Mouse (Mus musculus): Measurements from ENCODE around the gene Ifrd2. TPM values are rescaled to one million over a fixed set of nuclear protein-coding genes. Genes with fewer than 3 reads are reported as not detected.

Ifrd2 gene
- polyA plus RNA-seq, 1 experiment, result 45.3 TPM

DNA sequence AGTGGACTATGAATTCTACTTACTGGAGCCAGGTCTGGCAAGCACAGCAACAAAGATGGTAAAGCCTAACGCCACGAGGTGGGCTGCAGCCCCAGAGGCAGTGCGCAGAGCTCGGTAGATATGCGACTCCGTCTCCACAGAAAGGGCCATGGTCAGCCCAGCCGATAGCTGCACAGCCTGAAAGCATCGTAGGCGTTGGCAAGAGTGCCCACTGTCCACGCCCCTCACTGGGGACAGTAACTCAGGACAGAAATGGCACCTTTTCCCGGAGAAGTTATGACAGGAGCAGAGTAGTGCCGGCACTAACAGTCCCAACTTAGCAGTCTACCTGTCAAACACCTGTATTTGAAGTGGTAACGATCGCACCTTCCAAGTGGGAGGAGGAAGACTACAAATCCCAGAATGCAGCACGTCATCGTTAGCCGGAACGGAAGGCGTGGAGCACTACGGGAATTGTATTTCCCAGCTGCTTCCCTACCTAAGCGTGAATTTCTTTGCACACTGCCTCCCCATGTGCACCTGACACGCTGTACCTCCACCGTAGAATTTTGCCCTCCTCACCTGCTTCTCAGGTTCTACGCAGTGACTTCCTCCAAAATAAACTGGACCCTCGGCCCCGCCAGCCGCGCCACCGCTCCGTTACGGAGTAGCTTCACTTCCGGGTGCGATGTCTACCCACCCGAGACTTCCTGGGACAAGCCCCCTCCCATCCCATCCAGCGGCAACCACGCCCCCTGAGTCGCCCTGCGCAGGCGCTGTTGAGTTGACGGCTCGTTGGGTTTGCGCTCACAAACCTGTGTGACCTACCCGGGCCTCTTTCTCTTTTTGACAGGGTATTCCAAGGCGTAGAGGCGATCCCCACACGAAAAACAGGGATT, 45.7 kb upstream of the Ifrd2 start, which contains the start of the genes Cyb561d2 and Nprl2:
TSS of gene Cyb561d2 (minus strand) at position 720 of the 878 bp plus-strand sequence.
TSS of gene Nprl2 (plus strand) at position 753 of the 878 bp plus-strand sequence.
- Histone ChIP-seq H3K4me3 (ENCODE audit: low read depth, low read length) (peak within 1 kb of the TSS; percentile 98), H3K36me3 (ENCODE audit: control insufficient read depth, insufficient read depth, low read length, poor library complexity, severe bottlenecking) (peaks cover 10% of the 10 kb centered on the region), H3K27me3 (ENCODE audit: control insufficient read depth, insufficient read depth, low read length, poor library complexity, severe bottlenecking) (no peaks in the 10 kb centered on the region), H3K4me1 (ENCODE audit: control insufficient read depth, insufficient read depth, low read length) (no peaks in the 10 kb centered on the region), H3K9ac (ENCODE audit: low read depth, poor library complexity, severe bottlenecking) (peak within 1 kb of the TSS; percentile 60), H3K9me3 (replicated peaks; ENCODE audit: control insufficient read depth, insufficient read depth, low read length, poor library complexity, severe bottlenecking) (no peaks in the 10 kb centered on the region), H3K27ac (ENCODE audit: insufficient read depth, low read length) (no peak within 1 kb of the TSS)
- no peak for TF ChIP-seq CTCF (IDR thresholded peaks at IDR 0.05; ENCODE audit: low read depth, low read length)
- no peak for TF ChIP-seq POLR2A (IDR thresholded peaks at IDR 0.05; ENCODE audit: insufficient read depth, low read length)
- TF ChIP-seq EP300 (IDR thresholded peaks at IDR 0.05; ENCODE audit: insufficient read depth, low read depth, low read length), result no peak

DNA sequence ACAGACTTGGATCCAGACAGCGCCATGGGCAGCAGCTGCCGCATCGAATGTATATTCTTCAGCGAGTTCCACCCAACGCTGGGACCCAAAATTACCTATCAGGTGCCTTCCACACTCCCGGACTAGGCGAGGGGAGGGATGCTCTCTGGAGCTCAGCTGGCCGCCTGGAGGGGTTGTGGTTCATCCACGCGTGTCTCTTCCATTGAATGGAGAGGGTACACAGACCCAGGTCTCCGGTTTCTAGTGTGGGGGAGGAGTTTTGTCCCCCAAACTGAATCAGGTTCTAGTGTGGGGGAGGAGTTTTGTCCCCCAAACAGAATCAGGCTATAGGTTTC, 45.1 kb upstream of the Ifrd2 start:
- TF ChIP-seq EP300 (IDR thresholded peaks at IDR 0.05; ENCODE audit: insufficient read depth, low read depth, low read length), result no peak
- TF ChIP-seq CTCF (IDR thresholded peaks at IDR 0.05; ENCODE audit: low read depth, low read length), result no peak
- TF ChIP-seq POLR2A (IDR thresholded peaks at IDR 0.05; ENCODE audit: insufficient read depth, low read length), result no peak
- H3K4me1 ChIP-seq (ENCODE audit: control insufficient read depth, insufficient read depth, low read length), result no peaks in the 10 kb centered on the region

DNA sequence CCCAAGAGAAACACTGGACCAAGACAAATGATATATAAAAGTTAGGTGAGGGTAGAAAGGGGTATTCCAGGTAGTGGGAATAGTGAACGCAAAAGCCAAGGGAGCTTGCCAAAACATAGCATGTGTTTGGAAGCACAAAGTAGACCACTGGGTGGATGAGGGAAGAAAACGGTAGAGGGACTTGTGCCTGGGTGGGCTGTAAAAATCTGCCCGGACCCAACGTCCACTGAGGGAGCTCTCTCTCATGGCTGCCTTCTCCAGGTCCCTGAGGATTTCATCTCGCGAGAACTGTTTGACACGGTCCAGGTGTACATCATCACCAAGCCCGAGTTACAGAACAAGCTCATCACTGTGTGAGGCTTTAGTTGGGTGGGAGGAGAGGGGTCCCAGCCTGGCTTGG, 44.7 kb upstream of the Ifrd2 start:
- Histone ChIP-seq H3K9me3 (replicated peaks; ENCODE audit: control insufficient read depth, insufficient read depth, low read length, poor library complexity, severe bottlenecking) (no peaks in the 10 kb centered on the region), H3K27me3 (ENCODE audit: control insufficient read depth, insufficient read depth, low read length, poor library complexity, severe bottlenecking) (no peaks in the 10 kb centered on the region), H3K27ac (ENCODE audit: insufficient read depth, low read length) (no peak overlapping the region), H3K4me1 (ENCODE audit: control insufficient read depth, insufficient read depth, low read length) (no peaks in the 10 kb centered on the region), H3K36me3 (ENCODE audit: control insufficient read depth, insufficient read depth, low read length, poor library complexity, severe bottlenecking) (peaks cover 10% of the 10 kb centered on the region), H3K9ac (ENCODE audit: low read depth, poor library complexity, severe bottlenecking) (peak overlapping the region; percentile 60), H3K4me3 (ENCODE audit: low read depth, low read length) (peak overlapping the region; percentile 98)
- TF ChIP-seq EP300 (IDR thresholded peaks at IDR 0.05; ENCODE audit: insufficient read depth, low read depth, low read length), result no peak
- no peak for TF ChIP-seq CTCF (IDR thresholded peaks at IDR 0.05; ENCODE audit: low read depth, low read length)
- TF ChIP-seq POLR2A (IDR thresholded peaks at IDR 0.05; ENCODE audit: insufficient read depth, low read length), result no peak

More for the DNA sequence above, 45.1 kb upstream of the Ifrd2 start:
- peaks cover 10% of the 10 kb centered on the region for H3K36me3 ChIP-seq (ENCODE audit: control insufficient read depth, insufficient read depth, low read length, poor library complexity, severe bottlenecking)
- no peaks in the 10 kb centered on the region for H3K9me3 ChIP-seq (replicated peaks; ENCODE audit: control insufficient read depth, insufficient read depth, low read length, poor library complexity, severe bottlenecking)
- no peaks in the 10 kb centered on the region for H3K27me3 ChIP-seq (ENCODE audit: control insufficient read depth, insufficient read depth, low read length, poor library complexity, severe bottlenecking)
- peak overlapping the region; percentile 60 for H3K9ac ChIP-seq (ENCODE audit: low read depth, poor library complexity, severe bottlenecking)
- H3K27ac ChIP-seq (ENCODE audit: insufficient read depth, low read length), result no peak overlapping the region
- H3K4me3 ChIP-seq (ENCODE audit: low read depth, low read length), result peak overlapping the region; percentile 98

DNA sequence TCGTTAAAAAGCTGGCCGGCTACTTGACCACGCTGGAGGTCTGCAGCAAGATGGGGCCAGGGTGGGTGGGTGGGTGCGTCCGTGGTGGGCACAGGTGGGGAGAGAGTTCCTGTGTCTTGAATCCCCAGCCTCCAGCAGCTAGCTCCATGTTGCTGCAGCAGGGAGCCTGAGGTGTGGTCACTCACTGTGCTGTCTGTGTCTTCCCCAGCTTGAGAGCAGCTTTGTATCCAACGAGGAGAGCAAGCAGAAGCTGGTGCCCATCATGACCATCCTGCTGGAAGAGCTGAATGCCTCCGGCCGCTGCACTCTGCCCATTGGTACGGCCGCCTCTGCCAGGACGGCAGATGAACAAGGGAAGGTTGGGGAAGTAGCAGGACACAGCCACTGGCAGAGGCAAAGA, 44.1 kb upstream of the Ifrd2 start:
- Histone ChIP-seq H3K9ac (ENCODE audit: low read depth, poor library complexity, severe bottlenecking) (no peak overlapping the region), H3K27me3 (ENCODE audit: control insufficient read depth, insufficient read depth, low read length, poor library complexity, severe bottlenecking) (no peaks in the 10 kb centered on the region), H3K4me3 (ENCODE audit: low read depth, low read length) (no peak overlapping the region), H3K36me3 (ENCODE audit: control insufficient read depth, insufficient read depth, low read length, poor library complexity, severe bottlenecking) (peaks cover 6% of the 10 kb centered on the region; the same call in 1 of the 2 replicates), H3K9me3 (replicated peaks; ENCODE audit: control insufficient read depth, insufficient read depth, low read length, poor library complexity, severe bottlenecking) (no peaks in the 10 kb centered on the region), H3K4me1 (ENCODE audit: control insufficient read depth, insufficient read depth, low read length) (no peaks in the 10 kb centered on the region), H3K27ac (ENCODE audit: insufficient read depth, low read length) (no peak overlapping the region)
- no peak for TF ChIP-seq POLR2A (IDR thresholded peaks at IDR 0.05; ENCODE audit: insufficient read depth, low read length)
- no peak for TF ChIP-seq CTCF (IDR thresholded peaks at IDR 0.05; ENCODE audit: low read depth, low read length)
- TF ChIP-seq EP300 (IDR thresholded peaks at IDR 0.05; ENCODE audit: insufficient read depth, low read depth, low read length), result no peak

DNA sequence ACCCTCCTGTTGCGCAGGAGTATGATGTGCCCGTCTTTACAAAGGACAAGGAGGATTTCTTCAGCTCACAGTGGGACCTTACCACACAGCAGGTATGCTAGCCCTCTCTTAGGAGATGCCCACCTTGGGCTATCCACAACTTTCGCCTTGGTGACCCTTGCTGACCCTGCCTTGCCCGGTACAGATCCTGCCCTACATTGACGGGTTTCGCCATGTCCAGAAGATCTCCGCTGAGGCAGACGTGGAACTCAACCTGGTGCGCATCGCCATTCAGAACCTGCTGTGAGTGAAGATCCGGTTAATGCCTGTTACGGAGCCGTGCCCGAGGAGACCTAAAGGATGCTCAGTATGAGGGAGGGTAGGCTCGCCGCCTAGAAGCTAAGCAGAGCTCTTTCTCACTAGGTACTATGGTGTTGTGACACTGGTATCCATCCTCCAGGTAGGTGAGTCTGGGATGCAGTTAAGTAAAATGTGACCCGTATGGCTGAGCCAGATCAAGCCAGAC, 43.2 kb upstream of the Ifrd2 start:
- no peak overlapping the region for H3K4me3 ChIP-seq (ENCODE audit: low read depth, low read length)
- TF ChIP-seq CTCF (IDR thresholded peaks at IDR 0.05; ENCODE audit: low read depth, low read length) (no peak), EP300 (IDR thresholded peaks at IDR 0.05; ENCODE audit: insufficient read depth, low read depth, low read length) (no peak), POLR2A (IDR thresholded peaks at IDR 0.05; ENCODE audit: insufficient read depth, low read length) (no peak)
- H3K4me1 ChIP-seq (ENCODE audit: control insufficient read depth, insufficient read depth, low read length), result no peaks in the 10 kb centered on the region
- no peaks in the 10 kb centered on the region for H3K9me3 ChIP-seq (replicated peaks; ENCODE audit: control insufficient read depth, insufficient read depth, low read length, poor library complexity, severe bottlenecking)
- H3K27me3 ChIP-seq (ENCODE audit: control insufficient read depth, insufficient read depth, low read length, poor library complexity, severe bottlenecking), result no peaks in the 10 kb centered on the region
- H3K27ac ChIP-seq (ENCODE audit: insufficient read depth, low read length), result no peak overlapping the region
- no peaks in the 10 kb centered on the region for H3K36me3 ChIP-seq (ENCODE audit: control insufficient read depth, insufficient read depth, low read length, poor library complexity, severe bottlenecking)
- H3K9ac ChIP-seq (ENCODE audit: low read depth, poor library complexity, severe bottlenecking), result no peak overlapping the region

DNA sequence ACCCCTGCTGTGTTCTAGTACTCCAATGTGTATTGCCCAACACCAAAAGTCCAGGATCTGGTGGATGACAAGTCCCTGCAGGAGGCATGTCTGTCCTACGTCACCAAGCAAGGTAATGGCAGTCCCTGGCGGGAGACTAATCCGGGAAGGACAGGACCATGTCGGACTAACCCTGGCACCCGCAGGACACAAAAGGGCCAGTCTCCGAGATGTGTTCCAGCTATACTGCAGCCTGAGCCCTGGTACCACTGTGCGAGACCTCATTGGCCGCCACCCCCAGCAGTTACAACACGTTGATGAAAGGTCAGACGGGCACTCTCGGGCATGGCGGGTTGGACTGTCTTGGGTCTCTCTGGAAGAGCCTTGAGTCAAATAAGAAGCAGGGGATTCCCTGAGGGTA, 42.7 kb upstream of the Ifrd2 start:
- Histone ChIP-seq H3K4me3 (ENCODE audit: low read depth, low read length) (no peak overlapping the region), H3K27me3 (ENCODE audit: control insufficient read depth, insufficient read depth, low read length, poor library complexity, severe bottlenecking) (no peaks in the 10 kb centered on the region), H3K36me3 (ENCODE audit: control insufficient read depth, insufficient read depth, low read length, poor library complexity, severe bottlenecking) (no peaks in the 10 kb centered on the region), H3K9ac (ENCODE audit: low read depth, poor library complexity, severe bottlenecking) (no peak overlapping the region), H3K4me1 (ENCODE audit: control insufficient read depth, insufficient read depth, low read length) (no peaks in the 10 kb centered on the region), H3K9me3 (replicated peaks; ENCODE audit: control insufficient read depth, insufficient read depth, low read length, poor library complexity, severe bottlenecking) (no peaks in the 10 kb centered on the region), H3K27ac (ENCODE audit: insufficient read depth, low read length) (no peak overlapping the region)
- TF ChIP-seq CTCF (IDR thresholded peaks at IDR 0.05; ENCODE audit: low read depth, low read length) (no peak), EP300 (IDR thresholded peaks at IDR 0.05; ENCODE audit: insufficient read depth, low read depth, low read length) (no peak), POLR2A (IDR thresholded peaks at IDR 0.05; ENCODE audit: insufficient read depth, low read length) (no peak)
